ENCODE assay signal across 23 mouse cellular contexts in genomic region chr9:96763847-96764631, GRCm38 (mm10).
"Had no signal": no experiment of that assay in that cellular context is flagged by ENCODE, and none has a peak within 500 bp of the region (broad histone marks: within the 10 kb centered on the region; RNA-seq: fewer than 3 reads in every experiment).

No protein-coding gene starts in this region.

- H3K27me3 ChIP-seq: heart, embryonic 13.5 days; heart, embryonic 15.5 days; hindbrain, embryonic 13.5 days; hindbrain, embryonic 15.5 days; kidney, embryonic 15.5 days; limb, embryonic 13.5 days; limb, embryonic 15.5 days had no signal

- ATAC-seq: hindbrain, postnatal 0 days; intestine, embryonic 16.5 days had no signal

- DNase-seq: gastrocnemius, postnatal 14 days; gastrocnemius, postnatal 36 days; heart, adult 11 months; heart, adult 2 months; heart, postnatal 14 days; heart, postnatal 36 days; kidney, adult 11 months; kidney, adult 2 months; kidney, adult 9 months; kidney, postnatal 14 days; kidney, postnatal 36 days; layer of hippocampus, adult 9-11 months; layer of hippocampus, postnatal 36 days; left cerebral cortex, postnatal 4 days had no signal

- H3K9me3 ChIP-seq: heart, embryonic 13.5 days; heart, embryonic 15.5 days; hindbrain, embryonic 13.5 days; hindbrain, embryonic 15.5 days; kidney, embryonic 15.5 days; limb, embryonic 13.5 days; limb, embryonic 15.5 days had no signal

- H3K4me1 ChIP-seq: hindbrain, embryonic 13.5 days; hindbrain, embryonic 15.5 days had no signal

- H3K36me3 ChIP-seq: heart, embryonic 13.5 days; heart, embryonic 15.5 days; hindbrain, embryonic 13.5 days; hindbrain, embryonic 15.5 days; kidney, embryonic 15.5 days; limb, embryonic 13.5 days; limb, embryonic 15.5 days had no signal

- H3K4me3 ChIP-seq: heart, adult 2 months; heart, embryonic 13.5 days; heart, embryonic 15.5 days; hindbrain, embryonic 13.5 days; hindbrain, embryonic 15.5 days; kidney, embryonic 15.5 days; limb, embryonic 13.5 days; limb, embryonic 15.5 days had no signal
